Mouse (Mus musculus) CH12.LX (cell line): ENCODE data around the gene Adgrg1. TPM values are rescaled to one million over a fixed set of nuclear protein-coding genes. Genes with fewer than 3 reads are reported as not detected.

Experiments used
- DNase-seq: peaks from one replicate; pipeline ENCODE4 v3.0.0-alpha.2; 2013; ENCODE audit errors: extremely low read depth
- H3K27ac ChIP-seq: 2 replicates; pipeline ENCODE4 v1.5.1; 2012; ENCODE audit warnings: low read depth, mild to moderate bottlenecking, control low read depth, moderate library complexity; ENCODE audit not compliant: insufficient read depth
- H3K27me3 ChIP-seq: replicated peaks from 2 replicates; pipeline ENCODE3; 2012; ENCODE audit warnings: inconsistent platforms
- H3K36me3 ChIP-seq, 2 experiments: replicated peaks in 1 of 2; 2 replicates each; pipeline versions ENCODE3 to v1.6.1; 2012; ENCODE audit warnings: inconsistent platforms in 1 of 2, low read length in 1 of 2, mild to moderate bottlenecking in 1 of 2, mixed read lengths in 1 of 2, moderate library complexity in 1 of 2; ENCODE audit not compliant: control insufficient read depth in 1 of 2, insufficient read depth in 1 of 2
- H3K4me1 ChIP-seq, 2 experiments: 2 replicates each; pipeline ENCODE4 v1.6.1; 2012; ENCODE audit warnings: inconsistent platforms in 1 of 2, moderate library complexity in 1 of 2; ENCODE audit not compliant: insufficient read depth in 2 of 2, control insufficient read depth in 1 of 2
- H3K4me2 ChIP-seq: 2 replicates; pipeline ENCODE4 v1.6.1; 2012; ENCODE audit warnings: low read depth, mild to moderate bottlenecking, control low read depth; ENCODE audit not compliant: poor library complexity, insufficient read depth, severe bottlenecking
- H3K4me3 ChIP-seq, 3 experiments: fragments of 150-350 bp in 1 of 3; sonication (generic) in 1 of 3; replicated peaks in 1 of 3; 2 replicates each; pipeline versions ENCODE3 to v1.5.1; 2011 to 2012; ENCODE audit warnings: low read depth in 2 of 3, low read length in 2 of 3, mild to moderate bottlenecking in 2 of 3, moderate library complexity in 2 of 3, control low read depth in 1 of 3, improper control_type of control experiment in 1 of 3, inconsistent platforms in 1 of 3, mixed read lengths in 1 of 3; ENCODE audit not compliant: poor library complexity in 1 of 3
- H3K79me2 ChIP-seq: replicated peaks from 2 replicates; pipeline ENCODE4 v1.6.1; 2012; ENCODE audit warnings: mild to moderate bottlenecking, moderate library complexity; ENCODE audit not compliant: control insufficient read depth, poor library complexity, insufficient read depth, severe bottlenecking; ENCODE audit errors: extremely low read depth
- H3K9ac ChIP-seq: 2 replicates; pipeline ENCODE4 v1.6.1; 2012; ENCODE audit warnings: low read depth, mild to moderate bottlenecking, control low read depth, moderate library complexity; ENCODE audit not compliant: insufficient read depth
- H3K9me3 ChIP-seq: replicated peaks from 2 replicates; pipeline ENCODE3; 2012; ENCODE audit warnings: low read length, inconsistent platforms, mixed read lengths
- BHLHE40 ChIP-seq: IDR thresholded peaks from 2 replicates; pipeline ENCODE4 v1.6.1; 2011; ENCODE audit warnings: mild to moderate bottlenecking, low read depth, low read length, improper control_type of control experiment
- CHD2 ChIP-seq: IDR thresholded peaks from 2 replicates; pipeline ENCODE4 v1.6.1; 2011; ENCODE audit warnings: low read length, improper control_type of control experiment
- GABPA ChIP-seq: IDR thresholded peaks from 2 replicates; pipeline ENCODE4 v1.6.1; 2012; ENCODE audit warnings: low read depth, low read length, improper control_type of control experiment, inconsistent platforms; ENCODE audit not compliant: insufficient replicate concordance
- HCFC1 ChIP-seq: IDR thresholded peaks from 2 replicates; pipeline ENCODE4 v1.6.1; 2012; ENCODE audit warnings: low read depth, mild to moderate bottlenecking, inconsistent platforms, low read length, improper control_type of control experiment
- MAFK ChIP-seq: IDR thresholded peaks from 2 replicates; pipeline ENCODE4 v1.6.1; 2011; ENCODE audit warnings: low read length, improper control_type of control experiment; ENCODE audit not compliant: insufficient replicate concordance
- MAX ChIP-seq: IDR thresholded peaks from 2 replicates; pipeline ENCODE4 v1.6.1; 2011; ENCODE audit warnings: low read length, improper control_type of control experiment
- MXI1 ChIP-seq: IDR thresholded peaks from 2 replicates; pipeline ENCODE4 v1.6.1; 2011; ENCODE audit warnings: mild to moderate bottlenecking, low read depth, low read length, improper control_type of control experiment
- NELFE ChIP-seq: IDR thresholded peaks from 2 replicates; pipeline ENCODE4 v1.6.1; 2011; ENCODE audit warnings: low read depth, low read length, improper control_type of control experiment
- PAX5 ChIP-seq: IDR thresholded peaks from 2 replicates; pipeline ENCODE4 v1.6.1; 2012; ENCODE audit warnings: low read length, inconsistent platforms, mixed read lengths
- RAD21 ChIP-seq: IDR thresholded peaks from 2 replicates; pipeline ENCODE4 v1.6.1; 2011; ENCODE audit warnings: low read depth, mild to moderate bottlenecking, low read length, improper control_type of control experiment, moderate library complexity
- TBP ChIP-seq: conservative IDR thresholded peaks from 2 replicates; pipeline ENCODE4 v1.6.1; 2011; ENCODE audit warnings: low read depth, low read length, improper control_type of control experiment
- UBTF ChIP-seq: IDR thresholded peaks from 2 replicates; pipeline ENCODE4 v1.6.1; 2012; ENCODE audit warnings: low read depth, mild to moderate bottlenecking, inconsistent platforms, low read length, improper control_type of control experiment, moderate library complexity
- USF2 ChIP-seq: conservative IDR thresholded peaks from 2 replicates; pipeline ENCODE4 v1.6.1; 2011; ENCODE audit warnings: low read depth, low read length, improper control_type of control experiment
- ZKSCAN1 ChIP-seq: IDR thresholded peaks from 2 replicates; pipeline ENCODE4 v1.6.1; 2012; ENCODE audit warnings: low read depth, inconsistent platforms, low read length, improper control_type of control experiment, borderline replicate concordance
- ZMIZ1 ChIP-seq: IDR thresholded peaks from 2 replicates; pipeline ENCODE4 v1.6.1; 2012; ENCODE audit warnings: low read depth, mild to moderate bottlenecking, inconsistent platforms, low read length, improper control_type of control experiment
- dilution Hi-C: fragments of 300-500 bp; cut with MboI; formaldehyde crosslinking; loops from 2 replicates; pipeline ENCODE4 v1.14.3; 2020; ENCODE audit warnings: low sequenced_read_pairs; ENCODE audit not compliant: extremely low pct_unique_long_range_greater_than_20kb, extremely low pct_ligation_motif_present
- in situ Hi-C: fragments of 300-500 bp; cut with MboI; formaldehyde crosslinking; loops from 3 replicates; pipeline ENCODE4 v1.14.3; 2019; ENCODE audit warnings: low sequenced_read_pairs, low pct_ligation_motif_present, low pct_unique_long_range_greater_than_20kb, mixed read lengths
- polyA plus RNA-seq: library from polyadenylated mRNA; unstranded; fragments of >175 nt; gene quantifications from 2 replicates; pipeline ENCODE4 v1.2.1, GENCODE M21; 2012; ENCODE audit warnings: low read depth; ENCODE audit not compliant: insufficient read length
- total RNA-seq, 2 experiments: library from RNA; depleted of rRNA; stranded (reverse); fragments of 300-350 nt in 1 of 2; fragments of >200 nt in 1 of 2; gene quantifications; 2 replicates each; pipeline ENCODE4 v1.2.3; 2012 to 2014

Adgrg1 gene
- total and polyA plus RNA-seq, 3 experiments, result 0.42 to 2.5 (median 1.2) TPM

- peaks cover 42% of the 10 kb centered on the region for H3K27me3 ChIP-seq
- H3K4me2 ChIP-seq, result no peak overlapping the region
- no peak for DNase-seq
- no peaks in the 10 kb centered on the region for H3K36me3 ChIP-seq
- H3K9ac ChIP-seq, result no peak overlapping the region
- in situ Hi-C loops, result loop anchor here (5.0 kb wide), 1 partner anchor 36 kb away; no protein-coding TSS in a partner anchor
- no peaks in the 10 kb centered on the region for H3K79me2 ChIP-seq
- peaks cover 9 to 33% of the 10 kb centered on the region in 2 experiments for H3K4me1 ChIP-seq
- TF ChIP-seq TBP, result no peak
- TF ChIP-seq CHD2, result no peak
- no peak for TF ChIP-seq PAX5
- TF ChIP-seq BHLHE40, result no peak
- no peak for TF ChIP-seq UBTF
- TF ChIP-seq MAX, result no peak
- TF ChIP-seq MAFK, result no peak
- TF ChIP-seq ZMIZ1, result no peak
- no peak for TF ChIP-seq MXI1
- no peak for TF ChIP-seq NELFE
- TF ChIP-seq HCFC1, result no peak
- no peak for TF ChIP-seq USF2
- no peak for TF ChIP-seq GABPA
- no peak overlapping the region for H3K4me3 ChIP-seq
- dilution Hi-C loops, result no loop called here
- no peak overlapping the region for H3K27ac ChIP-seq
- no peaks in the 10 kb centered on the region for H3K9me3 ChIP-seq
These were observed 23.3 kb downstream of the Adgrg1 start for GRCm38 (mm10) chr8:94997857-94998243.

- Histone ChIP-seq H3K4me2 (no peak overlapping the region), H3K4me3 (no peak overlapping the region), H3K27ac (no peak overlapping the region), H3K79me2 (no peaks in the 10 kb centered on the region), H3K9ac (no peak overlapping the region), H3K27me3 (peaks cover 37% of the 10 kb centered on the region), H3K9me3 (no peaks in the 10 kb centered on the region), H3K4me1 (peaks cover 9 to 33% of the 10 kb centered on the region in 2 experiments), H3K36me3 (no peaks in the 10 kb centered on the region)
- dilution Hi-C loops, result no loop called here
- in situ Hi-C loops, result loop anchor here (5.0 kb wide), 1 partner anchor 36 kb away; no protein-coding TSS in a partner anchor
- DNase-seq, result no peak
- no peak for TF ChIP-seq ZKSCAN1
- TF ChIP-seq MAFK, result no peak
- TF ChIP-seq RAD21, result no peak
These were observed 23.9 kb downstream of the Adgrg1 start for GRCm38 (mm10) chr8:94998431-94998830.
